9 mouse cellular contexts compared by ENCODE assay signal in the genomic region with DNA sequence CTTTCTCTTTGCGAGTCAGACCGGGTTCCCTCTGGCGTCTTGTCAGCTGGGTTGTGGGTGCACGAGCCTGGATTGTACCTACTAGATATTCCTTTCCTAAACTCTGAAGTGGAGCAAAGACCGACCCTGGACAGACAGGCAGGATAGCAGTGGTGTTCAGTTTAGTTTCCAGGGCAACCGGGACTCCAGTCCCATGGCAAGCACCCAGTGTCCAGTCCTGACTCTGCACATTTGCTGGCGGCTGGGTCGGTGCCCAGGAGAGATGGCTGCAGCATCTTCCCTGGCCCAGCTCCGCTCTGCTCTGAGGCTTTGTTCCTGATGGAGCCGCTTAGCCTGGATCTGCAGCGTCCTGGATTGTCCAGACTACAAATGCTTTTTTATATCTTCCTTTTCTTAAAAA.
A peak's percentile ranks its signal among the peaks of the same experiment; 100 is the strongest.
DNase-seq lines count a peak whose midpoint lies in the region; ATAC-seq and TF ChIP-seq lines count a peak whose summit lies in the region.
"Had no signal": no experiment of that assay in that cellular context is flagged by ENCODE, and none has a peak within 500 bp of the region (broad histone marks: within the 10 kb centered on the region; RNA-seq: fewer than 3 reads in every experiment).

No protein-coding gene starts in this region.

- DNase-seq in left cerebral cortex, postnatal 10 days (ENCODE audit: extremely low spot score in 1 of 2, low spot score in 2 of 2): peak; percentile 53 to 68
- no peak for DNase-seq in left cerebral cortex, adult 11 months (ENCODE audit: low spot score)
- DNase-seq in cerebellum, adult 11 months: peak; percentile 64
- DNase-seq in heart, adult 9 months (ENCODE audit: low spot score in 2 of 2): peak; percentile 57 to 61
- peak; percentile 40 to 55 for DNase-seq in kidney, postnatal 4 days
- peak; percentile 67 for DNase-seq in skeletal muscle tissue, adult 2 months (ENCODE audit: low read depth, low spot score)
- DNase-seq in thymus, adult 2 months: no peak

- WGBS in thymus, adult 2 months: 92% methylated on average over 11 of the region's 11 CpGs
- WGBS in intestine, embryonic 16.5 days: 69% methylated on average over 11 of the region's 11 CpGs

- no peak for TF ChIP-seq POLR2A in thymus, adult 2 months (IDR thresholded peaks at IDR 0.05; ENCODE audit: control insufficient read depth, extremely low read depth, insufficient read depth, low read length, poor library complexity)

- TF ChIP-seq CTCF in thymus, adult 2 months (IDR thresholded peaks at IDR 0.05; ENCODE audit: borderline replicate concordance, control insufficient read depth, extremely low read depth, insufficient read depth, low read length, poor library complexity): no peak

- H3K36me3 ChIP-seq in thymus, adult 2 months (ENCODE audit: control insufficient read depth, insufficient read depth, low read length): no peaks in the 10 kb centered on the region
- H3K36me3 ChIP-seq in intestine, embryonic 16.5 days (ENCODE audit: control insufficient read depth, insufficient read depth, low read length): no peaks in the 10 kb centered on the region

- H3K9me3 ChIP-seq in intestine, embryonic 16.5 days (ENCODE audit: control insufficient read depth, low read length): no peaks in the 10 kb centered on the region

- no peak overlapping the region for H3K9ac ChIP-seq in intestine, embryonic 16.5 days (ENCODE audit: low read depth, low read length)

- H3K4me1 ChIP-seq in thymus, adult 2 months (replicated peaks; ENCODE audit: control insufficient read depth, insufficient read depth, low read length): peaks cover 57% of the 10 kb centered on the region
- H3K4me1 ChIP-seq in intestine, embryonic 16.5 days (ENCODE audit: control insufficient read depth, insufficient read depth, low read length): peaks cover 11% of the 10 kb centered on the region

- no peak for ATAC-seq in intestine, embryonic 16.5 days

- no peak overlapping the region for H3K4me3 ChIP-seq in thymus, adult 2 months (ENCODE audit: control insufficient read depth, insufficient read depth, low read length)
- H3K4me3 ChIP-seq in intestine, embryonic 16.5 days (ENCODE audit: low read length): no peak overlapping the region
- H3K4me3 ChIP-seq: myocyte had no signal

- H3K27me3 ChIP-seq in thymus, adult 2 months (ENCODE audit: control insufficient read depth, insufficient read depth, low read length): no peaks in the 10 kb centered on the region
- H3K27me3 ChIP-seq in intestine, embryonic 16.5 days (replicated peaks; ENCODE audit: control insufficient read depth, insufficient read depth, low read length): no peaks in the 10 kb centered on the region

- no peak overlapping the region for H3K27ac ChIP-seq in thymus, adult 2 months (ENCODE audit: control insufficient read depth, insufficient read depth, low read length)
- H3K27ac ChIP-seq in intestine, embryonic 16.5 days (ENCODE audit: low read length): no peak overlapping the region

- intact Hi-C loops in left cerebral cortex, postnatal 10 days (cut with DNase I): no loop called here

- no peak overlapping the region for H3K4me2 ChIP-seq in intestine, embryonic 16.5 days (ENCODE audit: low read depth, low read length)

Comparison
In these comparisons a context has a peak if more than half of its experiments do, and no peak if none do; other contexts are left out.
1. DNase-seq: peak in left cerebral cortex, postnatal 10 days (2 of 2), cerebellum, adult 11 months (single experiment), heart, adult 9 months (2 of 2), kidney, postnatal 4 days (2 of 2) and skeletal muscle tissue, adult 2 months (single experiment); none in left cerebral cortex, adult 11 months (single experiment) and thymus, adult 2 months (single experiment).